Mouse (Mus musculus): ENCODE results near the gene Fkbp1a.

DNA sequence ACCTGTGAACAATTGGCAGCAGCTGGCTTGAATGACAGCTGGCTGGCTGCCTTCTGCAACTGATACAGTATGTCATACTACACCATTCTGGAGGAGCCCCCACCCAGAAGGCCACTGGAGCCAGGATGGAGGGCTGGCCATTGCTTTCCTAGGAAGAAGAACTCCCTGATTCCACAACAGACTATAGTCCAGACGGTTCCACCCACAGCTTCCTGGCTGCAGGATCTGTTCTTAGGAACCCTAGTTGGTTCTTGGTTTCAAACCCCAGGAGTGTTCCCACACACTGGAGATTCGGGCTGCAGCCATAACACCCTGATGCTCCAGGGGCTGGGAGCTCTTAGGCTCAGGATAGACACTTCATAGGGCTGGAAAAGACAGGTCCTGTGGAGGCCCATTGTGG, 55.8 kb downstream of the Fkbp1a start:
- no peak for TF ChIP-seq GATA1 (IDR thresholded peaks at IDR 0.05; ENCODE audit: borderline replicate concordance, low read length)
- TF ChIP-seq FLI1 (IDR thresholded peaks at IDR 0.05; ENCODE audit: low read length) = no peak
